Mouse (Mus musculus): ENCODE measurements around the gene Chrm3. TPM values are rescaled to one million over a fixed set of nuclear protein-coding genes. Genes with fewer than 3 reads are reported as not detected.

Gene Chrm3
- total and polyA plus RNA-seq, 3 experiments: 0.47 to 1.2 (median 0.89) TPM

DNA sequence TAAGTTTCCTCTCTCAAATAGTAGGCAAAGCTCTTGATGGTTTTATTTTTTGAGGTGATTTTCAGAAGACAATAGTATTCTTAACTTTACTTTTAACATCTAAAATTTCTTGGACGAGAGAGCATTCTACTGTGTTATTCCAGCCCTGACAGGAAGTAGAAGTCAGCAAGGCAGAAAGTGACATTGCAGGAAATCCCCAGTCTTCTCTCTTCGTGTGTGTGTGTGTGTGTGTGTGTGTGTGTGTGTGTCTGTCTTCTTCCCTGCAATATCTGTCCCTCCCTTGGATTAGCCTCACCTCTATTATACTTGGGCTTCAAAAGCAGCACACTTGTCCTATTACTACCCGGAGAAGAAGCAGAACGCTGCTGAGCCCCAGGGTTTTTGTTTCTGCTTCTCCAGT, 316.6 kb downstream of the Chrm3 start:
- no peak overlapping the region for H3K27ac ChIP-seq
- no peak overlapping the region for H3K4me3 ChIP-seq
- H3K4me1 ChIP-seq (ENCODE audit: control insufficient read depth, insufficient read depth, low read length): no peaks in the 10 kb centered on the region; the same call in 1 of the 2 replicates
- H3K9ac ChIP-seq (ENCODE audit: low read depth, low read length): no peak overlapping the region
- no peak for DNase-seq
- intact Hi-C loops (cut with DNase I): no loop called here
- H3K27me3 ChIP-seq (ENCODE audit: control insufficient read depth, insufficient read depth, low read length): no peaks in the 10 kb centered on the region
- H3K79me2 ChIP-seq (replicated peaks; ENCODE audit: control insufficient read depth, insufficient read depth, low read length): no peaks in the 10 kb centered on the region
- no peaks in the 10 kb centered on the region for H3K36me3 ChIP-seq (ENCODE audit: control insufficient read depth, insufficient read depth, low read length)
- 36% methylated on average over 4 of the region's 4 CpGs for WGBS
- TF ChIP-seq CTCF (IDR thresholded peaks at IDR 0.05) (no peak), EP300 (IDR thresholded peaks at IDR 0.05; ENCODE audit: insufficient read depth, low read depth, low read length) (no peak), POLR2A (IDR thresholded peaks at IDR 0.05; ENCODE audit: insufficient read depth, low read depth, low read length) (no peak)

DNA sequence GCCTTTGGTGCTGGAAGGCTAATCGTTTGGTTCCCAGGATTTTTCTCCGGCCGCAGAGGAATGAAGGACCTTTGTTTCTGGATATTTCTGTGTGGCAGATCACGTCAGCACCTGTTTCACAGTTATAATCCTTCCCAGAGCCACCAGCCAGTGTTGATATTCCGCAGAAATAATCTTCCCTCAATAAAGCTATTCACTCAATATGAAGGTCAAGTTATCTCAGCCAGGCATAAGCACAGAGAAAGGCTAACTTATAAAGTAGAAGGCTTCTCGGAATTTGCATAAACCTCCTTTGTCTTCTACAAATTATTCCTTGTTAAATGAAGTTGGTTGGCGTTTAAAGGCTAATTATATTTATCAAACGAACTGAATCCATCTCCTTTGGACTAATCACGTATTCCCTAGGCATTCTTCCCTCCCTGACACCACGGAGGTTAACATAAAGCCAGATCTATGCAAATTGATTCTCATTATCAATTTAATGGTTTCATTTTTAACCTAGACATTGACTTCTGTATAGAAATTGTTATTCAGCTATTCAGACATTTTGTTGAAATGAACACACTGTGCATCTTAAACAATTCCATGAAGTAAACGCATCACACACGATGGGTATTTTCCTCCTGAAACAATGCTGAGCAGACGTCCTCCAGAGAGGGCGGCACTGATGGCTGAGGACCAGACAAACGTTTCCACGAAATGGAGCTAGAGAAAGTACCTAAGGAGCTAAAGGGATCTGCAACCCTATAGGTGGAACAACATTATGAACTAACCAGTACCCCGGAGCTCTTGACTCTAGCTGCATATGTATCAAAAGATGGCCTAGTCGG, 326.9 kb downstream of the Chrm3 start:
- Histone ChIP-seq H3K27ac (no peak overlapping the region), H3K9ac (ENCODE audit: low read depth, low read length) (no peak overlapping the region), H3K79me2 (replicated peaks; ENCODE audit: control insufficient read depth, insufficient read depth, low read length) (no peaks in the 10 kb centered on the region), H3K36me3 (ENCODE audit: control insufficient read depth, insufficient read depth, low read length) (no peaks in the 10 kb centered on the region), H3K4me1 (ENCODE audit: control insufficient read depth, insufficient read depth, low read length) (no peaks in the 10 kb centered on the region), H3K27me3 (ENCODE audit: control insufficient read depth, insufficient read depth, low read length) (no peaks in the 10 kb centered on the region), H3K4me3 (no peak overlapping the region)
- DNase-seq: no peak
- WGBS: 83% methylated on average over 18 of the region's 18 CpGs
- TF ChIP-seq POLR2A (IDR thresholded peaks at IDR 0.05; ENCODE audit: insufficient read depth, low read depth, low read length) (no peak), CTCF (IDR thresholded peaks at IDR 0.05) (no peak), EP300 (IDR thresholded peaks at IDR 0.05; ENCODE audit: insufficient read depth, low read depth, low read length) (no peak)
- intact Hi-C loops (cut with DNase I): no loop called here

DNA sequence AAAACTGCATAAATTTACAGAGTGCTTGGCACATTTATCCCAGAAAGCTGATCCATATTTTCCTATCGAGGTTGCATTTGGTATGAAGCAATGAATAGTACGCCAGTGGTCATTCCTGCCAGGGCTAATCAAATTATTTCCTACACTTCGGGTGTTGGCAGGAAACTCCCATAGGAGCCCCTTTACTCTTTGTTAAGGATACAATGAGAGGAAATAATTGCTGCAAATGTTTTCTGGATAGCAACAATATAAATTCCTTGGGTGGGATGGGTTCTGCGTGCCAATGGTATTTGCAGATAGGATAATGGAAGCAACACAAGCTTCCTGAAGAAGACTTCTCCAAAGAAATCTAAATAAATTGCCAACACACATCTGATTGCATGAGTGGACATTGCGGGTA, 329.1 kb downstream of the Chrm3 start:
- TF ChIP-seq EP300 (IDR thresholded peaks at IDR 0.05; ENCODE audit: insufficient read depth, low read depth, low read length) (no peak), CTCF (IDR thresholded peaks at IDR 0.05) (no peak), POLR2A (IDR thresholded peaks at IDR 0.05; ENCODE audit: insufficient read depth, low read depth, low read length) (no peak)

GRCm38 (mm10) chr13:10029944-10030343, 330.7 kb downstream of the Chrm3 start:
- Histone ChIP-seq H3K36me3 (ENCODE audit: control insufficient read depth, insufficient read depth, low read length) (no peaks in the 10 kb centered on the region), H3K4me1 (ENCODE audit: control insufficient read depth, insufficient read depth, low read length) (no peaks in the 10 kb centered on the region), H3K27me3 (ENCODE audit: control insufficient read depth, insufficient read depth, low read length) (no peaks in the 10 kb centered on the region), H3K27ac (no peak overlapping the region), H3K4me3 (no peak overlapping the region), H3K79me2 (replicated peaks; ENCODE audit: control insufficient read depth, insufficient read depth, low read length) (no peaks in the 10 kb centered on the region), H3K9ac (ENCODE audit: low read depth, low read length) (no peak overlapping the region)
- no peak for DNase-seq
- WGBS: 85% methylated on average over 6 of the region's 6 CpGs
- TF ChIP-seq EP300 (IDR thresholded peaks at IDR 0.05; ENCODE audit: insufficient read depth, low read depth, low read length): no peak
- no peak for TF ChIP-seq CTCF (IDR thresholded peaks at IDR 0.05)
- no peak for TF ChIP-seq POLR2A (IDR thresholded peaks at IDR 0.05; ENCODE audit: insufficient read depth, low read depth, low read length)
- intact Hi-C loops (cut with DNase I): no loop called here

More for the DNA sequence above, 329.1 kb downstream of the Chrm3 start:
- no peaks in the 10 kb centered on the region for H3K4me1 ChIP-seq (ENCODE audit: control insufficient read depth, insufficient read depth, low read length)
- no peaks in the 10 kb centered on the region for H3K36me3 ChIP-seq (ENCODE audit: control insufficient read depth, insufficient read depth, low read length)
- no peak overlapping the region for H3K4me3 ChIP-seq
- H3K79me2 ChIP-seq (replicated peaks; ENCODE audit: control insufficient read depth, insufficient read depth, low read length): no peaks in the 10 kb centered on the region
- H3K27ac ChIP-seq: no peak overlapping the region
- H3K27me3 ChIP-seq (ENCODE audit: control insufficient read depth, insufficient read depth, low read length): no peaks in the 10 kb centered on the region
- 43% methylated on average over 5 of the region's 5 CpGs for WGBS
- intact Hi-C loops (cut with DNase I): no loop called here
- H3K9ac ChIP-seq (ENCODE audit: low read depth, low read length): no peak overlapping the region
- DNase-seq: no peak

DNA sequence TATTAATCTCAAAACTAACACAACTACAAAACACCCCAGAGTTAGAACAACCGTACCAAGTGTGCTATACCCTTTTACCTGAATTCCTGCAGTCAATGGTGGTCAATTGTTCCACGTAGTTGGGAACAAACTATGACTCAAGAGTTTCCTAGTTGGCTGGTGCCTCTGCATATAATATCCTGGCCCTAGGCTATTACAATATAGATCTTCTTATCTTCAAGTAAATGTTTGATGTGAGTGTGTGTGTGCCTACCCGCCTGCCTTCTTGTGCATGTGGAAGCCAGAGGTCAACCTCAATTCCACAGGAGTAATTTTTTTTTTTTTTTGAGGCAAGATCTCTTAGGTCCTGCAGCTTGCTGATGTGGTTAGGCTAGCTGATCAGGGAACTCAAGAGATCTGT, 335.5 kb downstream of the Chrm3 start:
- 73% methylated on average over 3 of the region's 3 CpGs for WGBS
- Histone ChIP-seq H3K36me3 (ENCODE audit: control insufficient read depth, insufficient read depth, low read length) (no peaks in the 10 kb centered on the region), H3K27me3 (ENCODE audit: control insufficient read depth, insufficient read depth, low read length) (no peaks in the 10 kb centered on the region), H3K4me1 (ENCODE audit: control insufficient read depth, insufficient read depth, low read length) (no peaks in the 10 kb centered on the region), H3K9ac (ENCODE audit: low read depth, low read length) (no peak overlapping the region), H3K79me2 (replicated peaks; ENCODE audit: control insufficient read depth, insufficient read depth, low read length) (no peaks in the 10 kb centered on the region), H3K4me3 (no peak overlapping the region), H3K27ac (no peak overlapping the region)
- no peak for DNase-seq
- intact Hi-C loops (cut with DNase I): no loop called here
- TF ChIP-seq EP300 (IDR thresholded peaks at IDR 0.05; ENCODE audit: insufficient read depth, low read depth, low read length): no peak
- no peak for TF ChIP-seq CTCF (IDR thresholded peaks at IDR 0.05)
- no peak for TF ChIP-seq POLR2A (IDR thresholded peaks at IDR 0.05; ENCODE audit: insufficient read depth, low read depth, low read length)

GRCm38 (mm10) chr13:10023112-10023511, 337.5 kb downstream of the Chrm3 start:
- TF ChIP-seq EP300 (IDR thresholded peaks at IDR 0.05; ENCODE audit: insufficient read depth, low read depth, low read length) (no peak), CTCF (IDR thresholded peaks at IDR 0.05) (no peak), POLR2A (IDR thresholded peaks at IDR 0.05; ENCODE audit: insufficient read depth, low read depth, low read length) (no peak)

More at GRCm38 (mm10) chr13:10023112-10023511, 337.5 kb downstream of the Chrm3 start:
- no peak overlapping the region for H3K9ac ChIP-seq (ENCODE audit: low read depth, low read length)
- H3K36me3 ChIP-seq (ENCODE audit: control insufficient read depth, insufficient read depth, low read length): no peaks in the 10 kb centered on the region
- intact Hi-C loops (cut with DNase I): no loop called here
- H3K27me3 ChIP-seq (ENCODE audit: control insufficient read depth, insufficient read depth, low read length): no peaks in the 10 kb centered on the region
- no peak overlapping the region for H3K27ac ChIP-seq
- H3K4me3 ChIP-seq: no peak overlapping the region
- 79% methylated on average over 2 of the region's 2 CpGs for WGBS
- H3K79me2 ChIP-seq (replicated peaks; ENCODE audit: control insufficient read depth, insufficient read depth, low read length): no peaks in the 10 kb centered on the region
- no peak for DNase-seq
- H3K4me1 ChIP-seq (ENCODE audit: control insufficient read depth, insufficient read depth, low read length): no peaks in the 10 kb centered on the region
